Mouse (Mus musculus): ENCODE results near the gene Pign. TPM values are rescaled to one million over a fixed set of nuclear protein-coding genes. Genes with fewer than 3 reads are reported as not detected.

Gene Pign
- total RNA-seq (2021): 10 to 100 TPM; 14.0 to 19.2 TPM
- long read RNA-seq, experiment 1, full-length matches to known transcripts: 3 of 5 reads
- long read RNA-seq, experiment 1, partial matches to known transcripts: 1 of 5 reads
- long read RNA-seq, experiment 1, other reads (novel, unspliced or antisense): 1 of 5 reads
- long read RNA-seq, experiment 2, partial matches to known transcripts: 4 of 7 reads
- long read RNA-seq, experiment 2, other reads (novel, unspliced or antisense): 3 of 7 reads

GRCm38 (mm10) chr1:105663171-105663961 is at the start of gene Pign, which contains the start of gene Relch:
TSS of gene Pign (minus strand) at chr1:105663677.
TSS of gene Relch (plus strand) at chr1:105663861.
- DNase-seq: peak; percentile 96 to 97
- intact Hi-C loops (cut with DNase I): loop anchor here (2.0 to 10.0 kb wide), 4 partner anchors 13 to 739 kb away; partner anchors contain the start of gene Zcchc2

GRCm38 (mm10) chr1:105712822-105713221 is 49.3 kb upstream of the Pign start:
- intact Hi-C loops (cut with DNase I): no loop called here
- DNase-seq: no peak

GRCm38 (mm10) chr1:105711227-105711626 is 47.8 kb upstream of the Pign start:
- peak in 1 of 2 experiments; percentile 46 for DNase-seq
- intact Hi-C loops (cut with DNase I): no loop called here

- DNase-seq: no peak
- intact Hi-C loops (cut with DNase I): loop anchor here (1.0 kb wide), 1 partner anchor 48 kb away; no protein-coding TSS in a partner anchor
Observed at GRCm38 (mm10) chr1:105709415-105709814, 45.9 kb upstream of the Pign start.

GRCm38 (mm10) chr1:105700984-105701530 is 37.6 kb upstream of the Pign start:
- intact Hi-C loops (cut with DNase I): no loop called here
- no peak for DNase-seq

GRCm38 (mm10) chr1:105695581-105695980 is 32.1 kb upstream of the Pign start:
- intact Hi-C loops (cut with DNase I): no loop called here
- DNase-seq: no peak

- DNase-seq: no peak
- intact Hi-C loops (cut with DNase I): no loop called here
Observed at GRCm38 (mm10) chr1:105685501-105685900, 22.0 kb upstream of the Pign start.

- peak in 1 of 2 experiments; percentile 17 for DNase-seq
- intact Hi-C loops (cut with DNase I): no loop called here
Observed at GRCm38 (mm10) chr1:105680587-105680986, 17.1 kb upstream of the Pign start.

GRCm38 (mm10) chr1:105674763-105675162 is 11.3 kb upstream of the Pign start:
- no peak for DNase-seq
- intact Hi-C loops (cut with DNase I): no loop called here

GRCm38 (mm10) chr1:105669700-105670099 is 6.2 kb upstream of the Pign start:
- intact Hi-C loops (cut with DNase I): loop anchor here (10.0 kb wide), 1 partner anchor 325 kb away; the partner anchor contains the start of gene Zcchc2
- no peak for DNase-seq

GRCm38 (mm10) chr1:105663962-105664812 is 710 bp upstream of the Pign start:
- intact Hi-C loops (cut with DNase I): loop anchor here (2.0 to 10.0 kb wide), 4 partner anchors 13 to 738 kb away; partner anchors contain the start of gene Zcchc2
- DNase-seq: peak in 1 of 2 experiments; percentile 2

GRCm38 (mm10) chr1:105662820-105663170 is 682 bp downstream of the Pign start:
- intact Hi-C loops (cut with DNase I): loop anchor here (2.0 to 10.0 kb wide), 4 partner anchors 14 to 740 kb away; partner anchors contain the start of gene Zcchc2
- no peak for DNase-seq

GRCm38 (mm10) chr1:105660015-105660414 is 3.5 kb downstream of the Pign start:
- intact Hi-C loops (cut with DNase I): loop anchor here (5.0 to 10.0 kb wide), 3 partner anchors 335 to 742 kb away; partner anchors contain the start of gene Zcchc2
- DNase-seq: peak; percentile 5 to 55

- DNase-seq: no peak
- intact Hi-C loops (cut with DNase I): no loop called here
Observed at GRCm38 (mm10) chr1:105653981-105654380, 9.5 kb downstream of the Pign start.

- intact Hi-C loops (cut with DNase I): no loop called here
- DNase-seq: no peak
Observed at GRCm38 (mm10) chr1:105650650-105651049, 12.8 kb downstream of the Pign start.

- no peak for DNase-seq
- intact Hi-C loops (cut with DNase I): no loop called here
Observed at GRCm38 (mm10) chr1:105644093-105644492, 19.4 kb downstream of the Pign start.

- intact Hi-C loops (cut with DNase I): loop anchor here (1.0 to 2.0 kb wide), 2 partner anchors 538 to 644 kb away; no protein-coding TSS in a partner anchor
- peak in 1 of 2 experiments; percentile 36 for DNase-seq
Observed at GRCm38 (mm10) chr1:105630481-105630880, 33.0 kb downstream of the Pign start.

GRCm38 (mm10) chr1:105589673-105590072 is 73.8 kb downstream of the Pign start:
- no peak for DNase-seq
- intact Hi-C loops (cut with DNase I): no loop called here

- intact Hi-C loops (cut with DNase I): no loop called here
Observed at GRCm38 (mm10) chr1:105588697-105589096, 74.8 kb downstream of the Pign start.

GRCm38 (mm10) chr1:105582800-105583199 is 80.7 kb downstream of the Pign start:
- no peak for DNase-seq
- intact Hi-C loops (cut with DNase I): no loop called here

More at GRCm38 (mm10) chr1:105588697-105589096, 74.8 kb downstream of the Pign start:
- DNase-seq: no peak
